Mouse (Mus musculus): ENCODE data around the gene C8g. TPM values are rescaled to one million over a fixed set of nuclear protein-coding genes. Genes with fewer than 3 reads are reported as not detected.

C8g gene
- total and polyA plus RNA-seq, 3 experiments: 1.3 to 4.1 (median 1.6) TPM

GRCm38 (mm10) chr2:25484901-25485647 is 16.4 kb downstream of the C8g start:
- no peak for DNase-seq

GRCm38 (mm10) chr2:25482969-25483368 is 18.6 kb downstream of the C8g start:
- Histone ChIP-seq H3K27me3 (ENCODE audit: control insufficient read depth, insufficient read depth, low read length) (no peaks in the 10 kb centered on the region), H3K36me3 (ENCODE audit: control insufficient read depth, insufficient read depth, low read length) (no peaks in the 10 kb centered on the region), H3K27ac (no peak overlapping the region), H3K4me3 (no peak overlapping the region), H3K4me1 (ENCODE audit: control insufficient read depth, insufficient read depth, low read length) (peaks cover 4% of the 10 kb centered on the region; the same call in 1 of the 2 replicates), H3K79me2 (replicated peaks; ENCODE audit: control insufficient read depth, insufficient read depth, low read length) (no peaks in the 10 kb centered on the region), H3K9ac (ENCODE audit: low read depth, low read length) (no peak overlapping the region)
- DNase-seq: no peak
- intact Hi-C loops (cut with DNase I): loop anchor here (1.0 to 2.0 kb wide), 2 partner anchors 54 to 107 kb away; partner anchors contain the start of gene Abca2
- 21% methylated on average over 7 of the region's 7 CpGs for WGBS
- TF ChIP-seq EP300 (IDR thresholded peaks at IDR 0.05; ENCODE audit: insufficient read depth, low read depth, low read length): no peak
- peak; percentile 72 for TF ChIP-seq CTCF (IDR thresholded peaks at IDR 0.05)

More at GRCm38 (mm10) chr2:25484901-25485647, 16.4 kb downstream of the C8g start:
- no peaks in the 10 kb centered on the region for H3K36me3 ChIP-seq (ENCODE audit: control insufficient read depth, insufficient read depth, low read length)
- 70% methylated on average over 11 of the region's 11 CpGs for WGBS
- no peak overlapping the region for H3K27ac ChIP-seq
- H3K27me3 ChIP-seq (ENCODE audit: control insufficient read depth, insufficient read depth, low read length): no peaks in the 10 kb centered on the region
- no peak for TF ChIP-seq CTCF (IDR thresholded peaks at IDR 0.05)
- no peak for TF ChIP-seq EP300 (IDR thresholded peaks at IDR 0.05; ENCODE audit: insufficient read depth, low read depth, low read length)
- intact Hi-C loops (cut with DNase I): no loop called here
- no peaks in the 10 kb centered on the region for H3K79me2 ChIP-seq (replicated peaks; ENCODE audit: control insufficient read depth, insufficient read depth, low read length)
- no peak overlapping the region for H3K4me3 ChIP-seq
- no peak overlapping the region for H3K9ac ChIP-seq (ENCODE audit: low read depth, low read length)
- H3K4me1 ChIP-seq (ENCODE audit: control insufficient read depth, insufficient read depth, low read length): no peaks in the 10 kb centered on the region

GRCm38 (mm10) chr2:25480541-25480940 is 21.0 kb downstream of the C8g start:
- WGBS: 82% methylated on average over 1 of the region's 1 CpGs

GRCm38 (mm10) chr2:25479551-25480311 is 21.8 kb downstream of the C8g start:
- Histone ChIP-seq H3K4me3 (no peak overlapping the region), H3K27me3 (ENCODE audit: control insufficient read depth, insufficient read depth, low read length) (no peaks in the 10 kb centered on the region), H3K4me1 (ENCODE audit: control insufficient read depth, insufficient read depth, low read length) (peaks cover 5% of the 10 kb centered on the region; the same call in 1 of the 2 replicates), H3K27ac (no peak overlapping the region), H3K9ac (ENCODE audit: low read depth, low read length) (no peak overlapping the region), H3K36me3 (ENCODE audit: control insufficient read depth, insufficient read depth, low read length) (no peaks in the 10 kb centered on the region), H3K79me2 (replicated peaks; ENCODE audit: control insufficient read depth, insufficient read depth, low read length) (no peaks in the 10 kb centered on the region)
- intact Hi-C loops (cut with DNase I): no loop called here
- 68% methylated on average over 10 of the region's 10 CpGs for WGBS
- no peak for DNase-seq
- TF ChIP-seq CTCF (IDR thresholded peaks at IDR 0.05): no peak
- TF ChIP-seq EP300 (IDR thresholded peaks at IDR 0.05; ENCODE audit: insufficient read depth, low read depth, low read length): no peak
- TF ChIP-seq POLR2A (IDR thresholded peaks at IDR 0.05; ENCODE audit: insufficient read depth, low read depth, low read length): no peak

More at GRCm38 (mm10) chr2:25480541-25480940, 21.0 kb downstream of the C8g start:
- intact Hi-C loops (cut with DNase I): no loop called here
- no peak overlapping the region for H3K4me3 ChIP-seq
- no peak for TF ChIP-seq CTCF (IDR thresholded peaks at IDR 0.05)
- no peak for TF ChIP-seq EP300 (IDR thresholded peaks at IDR 0.05; ENCODE audit: insufficient read depth, low read depth, low read length)
- no peak for TF ChIP-seq POLR2A (IDR thresholded peaks at IDR 0.05; ENCODE audit: insufficient read depth, low read depth, low read length)
- no peak overlapping the region for H3K27ac ChIP-seq
- no peaks in the 10 kb centered on the region for H3K27me3 ChIP-seq (ENCODE audit: control insufficient read depth, insufficient read depth, low read length)
- peaks cover 5% of the 10 kb centered on the region; the same call in 1 of the 2 replicates for H3K4me1 ChIP-seq (ENCODE audit: control insufficient read depth, insufficient read depth, low read length)
- no peaks in the 10 kb centered on the region for H3K79me2 ChIP-seq (replicated peaks; ENCODE audit: control insufficient read depth, insufficient read depth, low read length)
- no peak overlapping the region for H3K9ac ChIP-seq (ENCODE audit: low read depth, low read length)
- no peak for DNase-seq
- no peaks in the 10 kb centered on the region for H3K36me3 ChIP-seq (ENCODE audit: control insufficient read depth, insufficient read depth, low read length)

- peak overlapping the region; percentile 43 for H3K27ac ChIP-seq
- no peak overlapping the region for H3K9ac ChIP-seq (ENCODE audit: low read depth, low read length)
- peaks cover 5% of the 10 kb centered on the region; the same call in 1 of the 2 replicates for H3K4me1 ChIP-seq (ENCODE audit: control insufficient read depth, insufficient read depth, low read length)
- WGBS: 76% methylated on average over 3 of the region's 3 CpGs
- no peaks in the 10 kb centered on the region for H3K27me3 ChIP-seq (ENCODE audit: control insufficient read depth, insufficient read depth, low read length)
- H3K79me2 ChIP-seq (replicated peaks; ENCODE audit: control insufficient read depth, insufficient read depth, low read length): no peaks in the 10 kb centered on the region
- no peaks in the 10 kb centered on the region for H3K36me3 ChIP-seq (ENCODE audit: control insufficient read depth, insufficient read depth, low read length)
- peak; percentile 60 to 68 for DNase-seq
- H3K4me3 ChIP-seq: no peak overlapping the region
- TF ChIP-seq POLR2A (IDR thresholded peaks at IDR 0.05; ENCODE audit: insufficient read depth, low read depth, low read length): no peak
- peak; percentile 85 for TF ChIP-seq EP300 (IDR thresholded peaks at IDR 0.05; ENCODE audit: insufficient read depth, low read depth, low read length)
- TF ChIP-seq CTCF (IDR thresholded peaks at IDR 0.05): peak; percentile 19; the same call in 1 of the 2 replicates
- intact Hi-C loops (cut with DNase I): no loop called here
Observed at GRCm38 (mm10) chr2:25477967-25478675, 23.4 kb downstream of the C8g start.

Measured in heart, adult 2 months (tissue).